Mouse (Mus musculus): ENCODE results near the gene Plcl1.

Plcl1 gene

GRCm38 (mm10) chr1:55704707-55705106, 299.0 kb downstream of the Plcl1 start:
- DNase-seq (ENCODE audit: low spot score): no peak

- no peak for DNase-seq (ENCODE audit: low spot score)
These were observed 299.5 kb downstream of the Plcl1 start for GRCm38 (mm10) chr1:55705173-55705572.

GRCm38 (mm10) chr1:55705756-55706155, 300.0 kb downstream of the Plcl1 start:
- no peak for DNase-seq (ENCODE audit: low spot score)

GRCm38 (mm10) chr1:55706933-55707332, 301.2 kb downstream of the Plcl1 start:
- no peak for DNase-seq (ENCODE audit: low spot score)

- DNase-seq (ENCODE audit: low spot score): no peak
These were observed 311.6 kb downstream of the Plcl1 start for GRCm38 (mm10) chr1:55717283-55717803.

- no peak for DNase-seq (ENCODE audit: low spot score)
These were observed 319.7 kb downstream of the Plcl1 start for GRCm38 (mm10) chr1:55725428-55725827.

- no peak for DNase-seq (ENCODE audit: low spot score)
These were observed 323.6 kb downstream of the Plcl1 start for GRCm38 (mm10) chr1:55729332-55729731.

- no peak for DNase-seq (ENCODE audit: low spot score)
These were observed 327.2 kb downstream of the Plcl1 start for GRCm38 (mm10) chr1:55732951-55733350.

- peak; percentile 88 for DNase-seq (ENCODE audit: low spot score)
These were observed 330.5 kb downstream of the Plcl1 start for GRCm38 (mm10) chr1:55736054-55736740.

GRCm38 (mm10) chr1:55736762-55737288, 331.1 kb downstream of the Plcl1 start:
- no peak for DNase-seq (ENCODE audit: low spot score)

- no peak for DNase-seq (ENCODE audit: low spot score)
These were observed 333.1 kb downstream of the Plcl1 start for GRCm38 (mm10) chr1:55738746-55739365.

GRCm38 (mm10) chr1:55741885-55742284, 336.2 kb downstream of the Plcl1 start:
- peak; percentile 31 for DNase-seq (ENCODE audit: low spot score)

- DNase-seq (ENCODE audit: low spot score): peak; percentile 55
These were observed 342.8 kb downstream of the Plcl1 start for GRCm38 (mm10) chr1:55748516-55748915.

- no peak for DNase-seq (ENCODE audit: low spot score)
These were observed 344.0 kb downstream of the Plcl1 start for GRCm38 (mm10) chr1:55749770-55750169.

- peak; percentile 66 for DNase-seq (ENCODE audit: low spot score)
These were observed 350.0 kb downstream of the Plcl1 start for GRCm38 (mm10) chr1:55755742-55756141.

GRCm38 (mm10) chr1:55762284-55762683, 356.6 kb downstream of the Plcl1 start:
- no peak for DNase-seq (ENCODE audit: low spot score)

- no peak for DNase-seq (ENCODE audit: low spot score)
These were observed 357.4 kb downstream of the Plcl1 start for GRCm38 (mm10) chr1:55763171-55763570.

GRCm38 (mm10) chr1:55766743-55767142, 361.0 kb downstream of the Plcl1 start:
- no peak for DNase-seq (ENCODE audit: low spot score)

GRCm38 (mm10) chr1:55770072-55770785, 364.5 kb downstream of the Plcl1 start:
- no peak for DNase-seq (ENCODE audit: low spot score)

GRCm38 (mm10) chr1:55792817-55793216, 387.1 kb downstream of the Plcl1 start:
- peak; percentile 63 for DNase-seq (ENCODE audit: low spot score)

Data from layer of hippocampus, adult 11-12 months (tissue).